Mouse (Mus musculus) spleen, postnatal 10 days (tissue): ENCODE results near the gene 1700001P01Rik.
"Not testable (repeated sequence)": the region's sequence is repeated elsewhere in the genome, so short reads cannot be mapped to it uniquely, and the experiment has no call there.

Experiments
- DNase-seq, 2 experiments: peaks; one replicate each; pipeline ENCODE4 v3.0.0; 2021 to 2022; ENCODE audit warnings: low spot score in 2 of 2

1700001P01Rik gene

DNA sequence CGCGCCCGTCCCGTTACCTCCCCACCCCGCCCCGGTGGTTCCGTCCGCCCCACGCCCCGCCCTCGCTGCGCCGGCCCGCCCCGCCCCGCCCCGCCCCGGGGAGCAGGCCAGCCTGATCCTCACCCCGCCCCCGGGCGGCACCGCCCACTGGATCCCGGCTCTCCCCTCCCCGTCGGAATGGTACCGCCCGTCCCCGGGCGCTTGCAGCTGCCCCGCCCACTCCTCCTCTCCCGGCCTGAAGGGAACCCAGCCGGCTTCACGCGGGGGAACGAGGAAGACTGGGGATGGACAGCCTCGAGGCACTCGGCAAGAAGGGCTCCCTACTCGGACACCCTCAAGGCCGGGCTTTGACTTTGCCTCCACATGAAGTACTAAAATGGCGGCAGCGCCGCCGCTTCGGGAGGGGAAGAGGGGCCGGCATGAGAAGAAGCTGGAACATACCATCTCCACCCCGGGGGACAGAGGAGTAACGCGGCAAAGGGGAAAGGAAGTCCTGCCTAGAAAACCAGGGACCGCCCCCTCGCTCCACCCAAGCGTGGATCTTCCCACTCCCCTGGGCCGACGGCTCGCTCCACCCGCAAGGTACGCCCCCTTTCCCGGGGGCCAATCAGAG, 30.9 kb downstream of the 1700001P01Rik start:
- peak; percentile 98 to 99 for DNase-seq

DNA sequence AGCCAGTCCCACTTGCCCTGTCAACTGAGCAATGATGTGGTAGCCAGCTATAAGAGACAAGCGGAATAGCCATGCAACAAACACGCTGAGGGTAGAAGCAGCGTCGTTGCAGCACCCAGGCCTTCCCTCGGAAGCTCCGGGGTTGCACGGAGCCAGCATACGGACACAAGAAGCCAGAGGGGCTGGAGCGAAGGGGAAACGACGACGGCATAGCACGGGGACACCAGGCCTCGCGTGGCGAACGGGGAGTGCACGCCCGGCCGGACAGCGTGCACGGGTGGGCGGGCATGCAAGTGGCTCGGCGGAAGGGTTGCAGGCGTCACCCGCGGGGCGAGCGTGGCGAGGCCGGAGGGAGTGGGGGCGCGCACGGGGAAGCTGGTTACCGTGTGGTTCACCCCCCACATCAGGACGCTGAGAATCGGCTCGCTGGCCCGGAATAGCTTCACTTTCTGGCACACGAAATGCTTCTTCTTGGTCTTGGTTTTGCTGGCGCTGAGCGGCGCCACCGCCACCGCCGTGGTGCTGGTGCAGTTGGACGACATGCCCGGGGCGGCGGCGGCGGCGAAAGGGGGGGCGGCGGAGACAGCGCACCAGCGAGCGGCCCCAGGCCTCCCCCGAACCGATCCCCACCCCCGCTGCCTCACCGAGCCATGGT, 31.5 kb downstream of the 1700001P01Rik start, which contains the start of gene Pip4k2b:
Gene Pip4k2b (minus strand): TSS at position 642 of the 655 bp plus-strand sequence.
- DNase-seq, result peak in 1 of 2 experiments; percentile 75

DNA sequence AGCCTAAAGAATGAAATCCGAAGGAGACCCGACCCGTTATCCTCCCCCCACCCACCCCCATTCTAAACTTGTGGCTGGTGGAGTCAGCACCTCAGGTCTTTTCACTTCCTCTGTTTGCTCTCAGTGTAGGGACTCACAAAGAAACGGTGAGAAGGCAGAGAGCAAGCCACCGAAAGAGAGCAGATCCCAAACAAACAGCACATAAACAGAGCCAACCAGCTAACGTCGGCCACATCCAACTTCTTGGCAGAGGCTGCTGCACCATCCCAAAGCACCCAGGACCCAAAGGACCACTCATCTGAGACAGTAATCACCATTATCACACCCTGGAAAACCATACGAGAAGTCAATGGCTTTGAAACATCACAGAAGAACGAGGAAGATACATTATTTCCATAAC, 32.3 kb downstream of the 1700001P01Rik start:
- no peak for DNase-seq

DNA sequence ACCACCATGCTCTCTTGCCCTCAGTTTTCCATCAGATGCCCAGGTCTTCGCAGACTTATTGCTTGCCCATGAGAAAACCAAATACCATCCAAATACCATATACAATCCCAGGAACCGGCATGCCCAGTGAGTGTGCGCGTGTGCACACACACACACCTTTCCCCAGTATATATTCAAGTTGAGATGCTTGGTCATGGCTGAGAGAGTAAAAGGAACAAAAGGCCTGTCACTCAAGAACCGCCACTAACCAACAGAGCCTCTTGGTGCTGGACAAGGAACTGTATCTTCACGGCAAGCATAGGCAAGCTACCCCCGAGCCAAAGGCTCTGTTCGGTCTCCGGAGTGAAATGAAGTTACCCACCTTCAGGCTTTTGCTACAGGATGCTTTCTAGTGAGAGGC, 33.1 kb downstream of the 1700001P01Rik start:
- no peak for DNase-seq

DNA sequence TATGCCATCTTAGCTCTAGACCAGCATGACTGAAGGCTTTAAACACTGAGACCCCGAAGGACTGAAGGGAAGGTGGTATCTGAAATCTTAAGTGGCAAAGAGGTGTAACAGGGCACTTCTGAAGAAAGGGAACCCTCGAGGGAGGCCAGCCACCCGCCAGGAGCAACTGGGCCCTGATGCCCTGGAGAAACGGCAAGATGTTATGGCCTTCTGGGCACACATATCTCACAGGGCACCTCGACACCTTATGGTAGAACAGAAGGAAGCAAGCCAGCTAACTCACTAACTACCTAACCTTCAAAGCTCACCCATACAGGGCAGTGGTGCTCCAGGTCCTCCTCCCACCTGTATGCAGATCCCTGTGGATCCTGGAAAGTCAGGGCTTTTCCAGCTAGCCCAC, 33.6 kb downstream of the 1700001P01Rik start:
- DNase-seq, result no peak

DNA sequence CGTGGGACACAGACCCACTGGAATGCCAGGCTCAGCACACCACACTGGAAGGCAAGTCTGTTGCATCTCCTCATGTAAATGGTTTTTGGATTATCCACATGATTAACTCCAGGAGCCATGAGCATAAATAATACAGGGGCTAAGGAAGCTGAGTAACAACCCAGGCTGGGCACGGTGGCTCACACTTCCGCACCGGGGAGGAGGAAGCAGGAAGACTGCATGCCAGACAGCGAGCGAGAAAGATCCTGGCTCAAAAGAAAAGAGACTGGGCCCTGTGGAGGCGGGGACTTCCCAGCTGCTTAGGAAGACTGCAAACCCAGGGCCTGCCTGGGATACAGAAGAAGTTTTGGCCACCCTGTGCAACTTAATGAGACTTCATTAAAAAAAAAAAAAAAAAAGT, 35.5 kb downstream of the 1700001P01Rik start:
- DNase-seq, result no peak

DNA sequence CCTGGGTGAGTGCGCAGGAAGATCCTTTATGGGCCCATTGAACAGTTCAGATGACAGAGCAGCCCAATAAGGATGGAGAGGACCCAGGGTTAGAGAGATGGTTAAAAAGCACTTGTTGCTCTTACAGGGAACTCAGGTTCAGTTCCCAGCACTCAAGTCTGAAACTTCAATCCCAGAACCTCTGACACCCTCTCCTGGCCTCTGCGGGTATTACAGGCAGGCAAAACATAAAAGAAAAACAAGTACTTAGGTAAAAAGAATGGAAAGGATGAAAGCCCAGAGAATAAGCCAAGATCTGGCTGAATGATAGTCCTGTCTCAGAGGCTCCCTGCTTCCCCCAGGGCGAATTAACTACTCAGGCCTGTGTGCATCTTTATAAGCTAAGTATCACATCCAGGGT, 36.6 kb downstream of the 1700001P01Rik start:
- DNase-seq, result peak in 1 of 2 experiments; percentile 48

DNA sequence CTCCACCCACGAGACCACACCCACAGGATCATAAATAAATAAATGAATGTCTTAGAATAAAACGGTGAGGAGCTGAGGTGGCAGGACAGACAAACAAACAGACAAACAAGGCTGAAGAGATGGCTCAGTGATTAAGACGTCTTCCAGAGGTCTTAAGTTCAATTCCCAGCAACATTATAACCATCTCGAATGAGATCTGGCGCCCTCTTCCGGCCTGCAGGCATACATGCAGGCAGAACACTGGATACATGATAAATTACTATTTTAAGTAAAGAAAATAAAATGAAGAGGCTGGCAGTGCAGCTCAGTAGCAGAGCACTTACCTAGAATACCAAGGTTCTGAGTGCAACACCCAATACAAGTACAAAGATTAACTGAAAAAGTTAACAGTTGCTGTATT, 37.0 kb downstream of the 1700001P01Rik start:
- DNase-seq, result peak in 1 of 2 experiments; percentile 61

DNA sequence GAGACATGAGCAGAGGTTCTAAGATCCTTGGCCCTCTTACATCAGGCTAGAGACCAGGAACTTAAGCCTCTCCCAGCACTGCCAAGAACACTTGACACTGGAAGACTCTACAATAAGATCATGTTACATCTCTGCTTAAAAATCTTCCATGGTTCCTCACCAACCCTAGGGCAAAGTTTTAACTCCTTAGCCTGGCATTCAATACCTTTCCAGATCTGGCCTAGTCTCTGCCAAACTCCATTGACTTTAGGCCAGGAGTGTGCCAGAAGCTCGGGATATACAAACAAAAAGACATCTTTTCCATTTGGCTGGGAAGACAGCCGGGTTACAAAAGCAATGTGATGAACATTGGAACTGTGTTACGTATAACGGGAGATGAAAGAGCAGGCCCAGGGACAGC, 38.1 kb downstream of the 1700001P01Rik start:
- no peak for DNase-seq

DNA sequence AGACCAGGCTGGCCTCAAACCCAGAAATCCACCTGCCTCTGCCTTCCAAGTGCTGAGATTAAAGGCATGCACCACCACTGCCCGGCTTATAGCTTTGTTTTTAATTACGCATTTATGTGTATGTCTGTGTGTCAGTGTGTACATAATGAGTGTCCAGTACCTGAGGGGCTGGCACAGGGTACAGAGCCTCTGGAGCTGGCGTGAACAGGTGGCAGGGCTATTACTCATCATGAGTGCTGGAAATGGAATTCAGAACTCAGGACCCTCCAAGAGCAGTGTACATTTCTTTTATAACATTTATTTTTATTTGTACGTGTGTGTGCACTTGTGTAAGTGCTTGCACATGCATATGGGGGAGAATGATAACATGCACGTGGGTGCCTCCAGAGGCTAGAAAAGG, 39.1 kb downstream of the 1700001P01Rik start:
- no peak for DNase-seq

DNA sequence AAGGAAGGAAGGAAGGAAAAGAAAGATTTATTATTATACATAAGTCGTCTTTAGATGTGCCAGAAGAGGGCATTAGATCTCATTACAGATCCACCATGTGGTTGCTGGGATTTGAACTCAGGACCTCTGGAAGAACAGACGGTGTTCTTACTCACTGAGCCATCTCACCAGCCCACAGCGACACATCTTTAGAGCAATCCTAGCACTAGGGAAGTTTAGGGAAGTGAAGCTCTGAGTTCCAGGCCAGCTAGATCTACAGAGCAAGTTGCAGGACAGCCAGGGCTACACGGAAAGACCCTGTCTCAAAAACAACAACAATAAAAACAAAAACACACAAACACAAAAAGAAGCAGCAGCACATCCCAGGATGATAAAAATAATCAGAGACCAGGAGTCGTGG, 40.9 kb downstream of the 1700001P01Rik start:
- not testable (repeated sequence) for DNase-seq

DNA sequence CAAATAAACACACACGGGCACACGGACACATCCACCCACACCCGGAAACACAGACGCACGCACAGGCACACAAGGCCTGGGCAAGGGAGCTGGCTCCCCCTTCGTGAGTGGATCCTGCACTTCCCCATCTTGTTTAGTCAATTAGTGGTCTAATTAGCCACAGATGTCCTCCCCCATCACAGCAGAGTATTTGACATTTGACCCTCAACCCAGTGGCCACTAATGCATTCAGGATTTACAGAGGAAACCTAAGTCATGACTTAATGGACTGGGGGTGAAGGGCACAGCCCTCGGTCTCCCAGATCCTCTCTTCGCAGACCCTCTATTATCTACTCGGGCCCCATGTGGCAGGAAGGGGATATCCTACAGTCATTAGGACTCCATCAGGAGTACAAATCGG, 42.0 kb downstream of the 1700001P01Rik start:
- no peak for DNase-seq

DNA sequence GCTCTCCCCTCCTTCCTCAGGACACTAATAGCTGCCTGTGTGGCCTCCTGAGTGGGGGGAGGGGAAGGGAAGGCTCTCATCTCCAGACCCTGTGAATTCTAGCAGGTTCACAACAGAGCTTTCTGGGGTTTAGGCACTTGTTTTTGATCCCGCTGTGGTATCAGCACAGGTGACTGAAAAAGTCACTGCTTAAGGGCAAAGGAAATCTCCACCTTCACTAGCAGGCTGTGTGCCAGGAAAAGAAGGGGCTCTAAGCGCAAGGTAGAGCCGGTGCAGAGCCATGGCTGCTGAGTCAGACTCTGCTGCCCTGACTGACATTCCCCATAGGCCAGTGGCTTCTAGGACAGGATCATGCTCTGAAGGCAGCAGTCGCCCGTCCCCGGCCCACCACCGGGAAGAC, 47.0 kb downstream of the 1700001P01Rik start:
- DNase-seq, result no peak

DNA sequence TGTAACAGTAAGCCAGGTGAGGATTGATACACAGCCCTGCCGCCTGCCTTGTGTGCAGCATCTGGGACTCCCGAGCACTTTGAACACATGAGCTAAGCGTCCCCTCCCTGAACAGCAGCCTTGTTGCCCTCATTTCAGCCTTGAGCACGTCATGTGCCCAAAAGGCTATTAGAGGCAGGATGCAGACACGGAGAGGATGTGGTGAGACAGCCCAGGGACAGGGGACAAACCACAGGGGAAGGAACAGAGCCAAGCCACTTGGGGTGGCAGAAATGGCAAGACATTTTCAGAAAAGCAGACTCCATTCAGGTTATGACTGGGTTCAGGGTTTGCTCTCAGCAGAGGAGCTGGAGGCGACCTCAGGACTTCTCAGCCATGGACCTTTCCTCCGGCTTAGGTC, 47.4 kb downstream of the 1700001P01Rik start:
- DNase-seq, result no peak

DNA sequence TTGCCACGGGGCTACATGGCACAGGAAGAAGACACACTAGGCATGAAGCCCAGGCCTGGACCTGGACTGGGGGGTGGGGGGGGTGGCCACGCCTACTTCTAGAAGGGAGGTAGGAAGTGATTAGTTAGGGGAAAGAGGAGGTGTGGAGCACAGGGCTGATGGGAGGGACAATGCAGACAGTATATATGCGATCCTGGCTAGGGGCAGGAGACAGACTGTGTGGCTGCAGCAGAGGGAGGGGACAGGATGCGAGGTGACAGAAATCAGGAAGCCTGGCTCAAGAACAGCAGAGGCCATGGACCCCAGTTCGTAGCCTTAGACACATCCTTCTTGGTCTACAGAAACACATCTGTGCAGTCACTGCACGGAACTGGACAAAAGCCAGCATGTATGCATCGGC, 52.0 kb downstream of the 1700001P01Rik start:
- no peak for DNase-seq
